Mouse (Mus musculus) testis, postnatal 14 days (tissue): ENCODE measurements around the gene Mettl15.

Source experiments
- DNase-seq: peaks from one replicate; pipeline ENCODE4 v3.0.0; 2021; ENCODE audit warnings: low spot score

Mettl15 gene

GRCm38 (mm10) chr2:109156131-109156530, 124.4 kb downstream of the Mettl15 start:
- no peak for DNase-seq

GRCm38 (mm10) chr2:109153402-109154050, 127.0 kb downstream of the Mettl15 start:
- peak; percentile 43 for DNase-seq

DNA sequence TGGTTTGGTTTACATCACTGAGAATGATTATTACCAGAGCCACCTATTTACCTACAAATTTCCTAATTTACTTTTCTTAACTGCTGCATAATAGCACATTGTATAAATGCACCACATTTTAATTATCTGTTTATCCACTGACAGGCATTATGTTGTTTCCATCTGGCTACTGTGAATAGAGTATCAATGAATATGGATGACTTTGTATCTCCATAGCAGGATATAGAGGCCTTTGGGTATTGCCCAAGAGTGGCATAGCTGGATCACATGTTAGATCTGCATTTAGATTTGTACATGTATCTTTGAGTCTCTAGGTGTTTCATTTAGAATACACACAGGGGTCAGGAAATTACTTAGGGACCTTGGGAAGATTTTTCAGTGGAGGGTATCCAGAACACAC, 133.3 kb downstream of the Mettl15 start:
- no peak for DNase-seq

GRCm38 (mm10) chr2:109144410-109144809, 136.1 kb downstream of the Mettl15 start:
- no peak for DNase-seq

DNA sequence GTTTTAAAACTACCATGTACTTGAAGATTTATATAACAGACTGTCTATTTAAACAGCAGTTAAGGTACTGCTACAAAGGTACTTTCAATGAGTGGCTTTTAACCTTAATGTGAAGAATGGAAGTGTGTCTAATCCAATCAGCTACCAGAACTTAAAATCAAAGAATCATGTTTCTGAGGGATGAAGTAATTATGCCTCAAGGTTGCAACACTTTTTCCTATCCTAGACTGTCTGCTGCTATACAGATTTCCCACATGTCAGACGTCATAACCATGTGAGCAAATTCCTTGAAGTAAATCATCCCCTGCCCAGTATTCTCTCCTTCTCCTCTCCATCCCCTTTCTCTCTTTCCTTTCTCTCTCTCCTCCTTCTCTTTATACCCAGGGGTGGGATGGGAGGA, 140.2 kb downstream of the Mettl15 start:
- no peak for DNase-seq

GRCm38 (mm10) chr2:109137276-109137675, 143.3 kb downstream of the Mettl15 start:
- DNase-seq, result no peak

- DNase-seq, result no peak
Observed at GRCm38 (mm10) chr2:109130718-109131117, 149.8 kb downstream of the Mettl15 start.

GRCm38 (mm10) chr2:109129921-109130320, 150.6 kb downstream of the Mettl15 start:
- DNase-seq, result no peak

DNA sequence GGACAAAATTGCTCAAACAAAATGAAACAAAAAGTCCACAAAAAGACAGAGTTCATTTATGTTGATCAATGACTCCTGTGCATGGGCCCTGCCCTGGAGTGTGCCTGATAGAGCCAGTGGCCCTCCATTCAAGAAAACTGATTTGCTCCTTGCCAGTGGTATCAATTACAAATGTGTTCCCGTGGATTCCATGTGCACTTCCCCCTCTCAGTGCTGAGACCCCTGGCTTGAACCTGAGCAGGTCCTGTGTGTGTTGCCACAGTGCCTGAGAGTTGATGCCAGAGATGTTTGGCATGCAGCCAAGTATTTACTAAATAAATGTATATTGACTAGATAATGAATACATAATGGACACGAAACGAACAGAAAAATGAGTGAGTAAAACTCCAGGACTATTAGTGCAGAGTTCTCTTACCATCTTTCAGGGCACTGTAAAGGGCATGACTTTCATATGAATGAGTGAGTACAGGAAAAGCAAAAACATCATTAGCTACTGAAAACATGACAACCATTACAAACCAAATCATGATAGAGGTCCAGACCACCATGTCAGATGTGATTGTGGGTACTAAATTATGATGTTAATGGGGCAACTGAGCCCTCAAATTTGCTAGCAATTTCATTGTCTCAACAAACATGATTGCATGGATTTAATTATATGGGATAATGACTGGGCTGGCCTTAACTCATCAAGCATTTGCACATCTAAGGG, 174.6 kb downstream of the Mettl15 start:
- no peak for DNase-seq

GRCm38 (mm10) chr2:109049686-109050085, 230.9 kb downstream of the Mettl15 start:
- no peak for DNase-seq
